Mouse (Mus musculus) embryonic facial prominence, embryonic 10.5 days (tissue): Measurements from ENCODE around the gene Lrrc27. TPM values are rescaled to one million over a fixed set of nuclear protein-coding genes. Genes with fewer than 3 reads are reported as not detected.

Experiments used
- DNase-seq: peaks from one replicate; pipeline ENCODE4 v3.0.0-alpha.2; 2017; ENCODE audit warnings: low spot score
- H3K27ac ChIP-seq: fragments of 300-500 bp; sonication (generic); replicated peaks from 2 replicates; pipeline ENCODE4 v1.5.1; 2016; ENCODE audit warnings: mild to moderate bottlenecking
- H3K27me3 ChIP-seq: fragments of 300-500 bp; sonication (generic); replicated peaks from 2 replicates; pipeline ENCODE4 v1.6.1; 2016; ENCODE audit warnings: low read depth, mild to moderate bottlenecking; ENCODE audit not compliant: poor library complexity, severe bottlenecking
- H3K36me3 ChIP-seq: fragments of 300-500 bp; sonication (generic); replicated peaks from 2 replicates; pipeline ENCODE4 v1.6.1; 2016; ENCODE audit warnings: mild to moderate bottlenecking, moderate library complexity
- H3K4me1 ChIP-seq: fragments of 300-500 bp; sonication (generic); 2 replicates; pipeline ENCODE4 v1.6.1; 2016
- H3K4me3 ChIP-seq: fragments of 300-500 bp; sonication (generic); 2 replicates; pipeline ENCODE4 v1.5.1; 2016; ENCODE audit warnings: mild to moderate bottlenecking, moderate library complexity
- H3K9me3 ChIP-seq: fragments of 300-500 bp; sonication (generic); 2 replicates; pipeline ENCODE4 v1.6.1; 2016; ENCODE audit warnings: mild to moderate bottlenecking
- WGBS: fragments of 180-500 bp; shearing (Covaris S2); methylation state at CpG from one replicate; pipeline ENCODE4 v1.1.7; 2016; 5-methylcytosine and 5-hydroxymethylcytosine counted together
- polyA plus RNA-seq: library from polyadenylated mRNA; unstranded; fragments of >200 nt; fragmentation: Nextera tagmentation; extraction: Ambion mirVana; gene quantifications from 2 replicates; pipeline ENCODE4 v1.2.1, GENCODE M21; 2016

The Lrrc27 gene
- polyA plus RNA-seq, result 4.4 and 4.6 TPM in 2 replicates

GRCm38 (mm10) chr7:139212754-139213745, at the start of gene Lrrc27, which contains the start of gene Stk32c:
Gene Lrrc27, plus strand, starts transcription at chr7:139212988.
Gene Stk32c, minus strand, starts transcription at chr7:139213307.
- H3K27ac ChIP-seq, result peak within 1 kb of the TSS; percentile 97
- WGBS, result 3% methylated on average over 53 of the region's 53 CpGs
- DNase-seq, result peak; percentile 99
- no peaks in the 10 kb centered on the region for H3K9me3 ChIP-seq
- H3K36me3 ChIP-seq, result no peaks in the 10 kb centered on the region
- peaks cover 26% of the 10 kb centered on the region for H3K4me1 ChIP-seq
- H3K27me3 ChIP-seq, result no peaks in the 10 kb centered on the region
- H3K4me3 ChIP-seq, result peak within 1 kb of the TSS; percentile 72

DNA sequence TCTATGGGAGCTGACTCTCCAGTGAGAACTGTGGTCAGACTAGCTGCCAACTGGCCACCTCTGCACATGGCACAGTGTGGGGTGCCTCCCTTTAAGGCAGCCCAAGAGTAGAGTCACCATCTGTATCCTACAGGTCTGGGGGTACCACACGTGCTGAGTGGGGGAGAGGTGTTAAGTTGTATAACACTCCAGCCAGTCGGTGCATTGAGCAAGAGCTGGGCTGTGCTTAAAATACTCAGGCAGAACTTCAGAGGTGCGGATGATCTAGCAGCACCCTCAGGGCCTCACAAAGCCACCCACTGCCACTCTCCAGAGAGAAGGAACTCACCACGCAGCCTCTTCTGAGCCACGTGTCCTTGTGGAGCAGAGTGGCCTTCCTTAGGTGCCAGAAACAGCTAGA, 48.4 kb upstream of the Lrrc27 start:
- WGBS, result 77% methylated on average over 5 of the region's 5 CpGs
- H3K4me1 ChIP-seq, result no peaks in the 10 kb centered on the region
- DNase-seq, result no peak
- no peaks in the 10 kb centered on the region for H3K27me3 ChIP-seq
- no peak overlapping the region for H3K4me3 ChIP-seq
- H3K9me3 ChIP-seq, result peaks cover 12% of the 10 kb centered on the region; the same call in 1 of the 2 replicates
- no peak overlapping the region for H3K27ac ChIP-seq
- no peaks in the 10 kb centered on the region for H3K36me3 ChIP-seq

DNA sequence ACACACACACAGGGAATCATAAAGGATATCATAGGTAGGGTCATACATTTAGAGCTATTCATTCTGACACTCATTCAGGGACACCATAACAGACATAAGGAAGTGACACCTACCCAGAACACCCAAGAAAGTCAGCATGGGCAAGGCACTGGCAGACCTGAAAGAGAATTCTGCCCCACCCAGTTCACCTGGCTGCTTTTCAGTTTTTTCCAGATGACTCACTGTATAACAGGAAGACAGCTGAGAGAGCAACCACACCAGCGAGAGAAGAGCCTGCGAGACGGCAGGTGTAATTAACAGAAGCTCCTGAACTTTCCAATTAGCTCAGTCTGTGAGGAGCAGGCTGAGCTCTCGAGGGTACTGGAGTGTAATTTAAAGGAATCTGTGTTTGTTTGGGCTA, 43.6 kb upstream of the Lrrc27 start:
- DNase-seq, result no peak
- no peaks in the 10 kb centered on the region for H3K4me1 ChIP-seq
- peaks cover 12% of the 10 kb centered on the region; the same call in 1 of the 2 replicates for H3K9me3 ChIP-seq
- H3K27ac ChIP-seq, result no peak overlapping the region
- H3K27me3 ChIP-seq, result no peaks in the 10 kb centered on the region
- no peaks in the 10 kb centered on the region for H3K36me3 ChIP-seq
- WGBS, result 72% methylated on average over 4 of the region's 4 CpGs
- no peak overlapping the region for H3K4me3 ChIP-seq

GRCm38 (mm10) chr7:139179299-139179698, 33.5 kb upstream of the Lrrc27 start:
- H3K4me3 ChIP-seq, result no peak overlapping the region
- 86% methylated on average over 5 of the region's 5 CpGs for WGBS
- no peaks in the 10 kb centered on the region for H3K27me3 ChIP-seq

GRCm38 (mm10) chr7:139180058-139180457, 32.7 kb upstream of the Lrrc27 start:
- peaks cover 6% of the 10 kb centered on the region for H3K27me3 ChIP-seq
- WGBS, result 90% methylated on average over 3 of the region's 3 CpGs
- no peaks in the 10 kb centered on the region for H3K4me1 ChIP-seq
- no peaks in the 10 kb centered on the region for H3K36me3 ChIP-seq
- H3K27ac ChIP-seq, result no peak overlapping the region
- no peaks in the 10 kb centered on the region for H3K9me3 ChIP-seq
- H3K4me3 ChIP-seq, result no peak overlapping the region
- no peak for DNase-seq

More at GRCm38 (mm10) chr7:139179299-139179698, 33.5 kb upstream of the Lrrc27 start:
- no peak for DNase-seq
- no peaks in the 10 kb centered on the region for H3K36me3 ChIP-seq
- H3K9me3 ChIP-seq, result no peaks in the 10 kb centered on the region
- H3K27ac ChIP-seq, result no peak overlapping the region
- H3K4me1 ChIP-seq, result no peaks in the 10 kb centered on the region

- peaks cover 12% of the 10 kb centered on the region for H3K4me1 ChIP-seq
- H3K36me3 ChIP-seq, result no peaks in the 10 kb centered on the region
- peaks cover 50% of the 10 kb centered on the region for H3K27me3 ChIP-seq
- peaks cover 4% of the 10 kb centered on the region for H3K9me3 ChIP-seq
- no peak overlapping the region for H3K27ac ChIP-seq
- no peak for DNase-seq
- no peak overlapping the region for H3K4me3 ChIP-seq
- whole genome bisulfite sequencing, result 80% methylated on average over 4 of the region's 4 CpGs
Measured at GRCm38 (mm10) chr7:139184396-139184795, 28.4 kb upstream of the Lrrc27 start.

DNA sequence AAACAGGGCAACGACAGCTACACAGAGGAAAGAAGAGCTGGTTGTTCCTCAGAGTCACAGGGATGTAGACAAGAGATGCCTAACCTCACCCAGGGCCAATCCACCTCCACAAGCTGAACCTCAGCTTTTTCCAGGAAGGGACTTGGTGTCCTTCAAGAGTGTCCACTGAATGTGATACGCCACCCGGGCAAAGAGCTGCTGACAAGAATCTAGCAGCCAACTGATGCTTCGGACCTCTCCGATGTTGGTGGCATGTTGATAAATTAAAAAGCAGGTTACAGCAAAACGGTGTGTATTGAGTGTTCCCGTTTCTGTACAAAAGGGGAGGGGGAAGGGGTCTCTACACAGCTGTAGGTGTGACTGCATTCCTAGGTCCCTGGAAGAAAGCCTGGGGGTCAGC, 27.9 kb upstream of the Lrrc27 start:
- WGBS, result 83% methylated on average over 7 of the region's 7 CpGs
- no peak for DNase-seq

DNA sequence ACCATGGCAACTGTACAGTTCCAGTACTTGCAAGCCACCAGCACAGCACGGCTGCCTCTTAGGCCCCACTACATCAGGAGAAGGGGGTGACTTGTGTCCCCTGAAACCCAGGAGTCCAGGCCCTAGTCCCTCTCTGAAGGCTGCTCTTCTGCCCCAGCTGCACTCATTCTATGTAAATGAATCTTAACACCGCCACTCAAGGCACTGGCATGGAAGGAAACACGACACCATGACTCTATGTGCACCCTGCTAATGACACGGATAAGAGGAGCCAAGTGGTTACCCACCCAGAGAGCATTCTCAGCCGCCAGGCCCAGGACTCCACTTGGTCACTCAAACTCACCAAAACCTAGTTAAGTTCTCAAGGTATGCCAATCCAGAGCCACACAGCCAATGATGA, 26.8 kb upstream of the Lrrc27 start:
- 58% methylated on average over 5 of the region's 5 CpGs for WGBS
- H3K27me3 ChIP-seq, result peaks cover 65% of the 10 kb centered on the region

More for the DNA sequence above, 27.9 kb upstream of the Lrrc27 start:
- H3K27ac ChIP-seq, result no peak overlapping the region
- H3K9me3 ChIP-seq, result peaks cover 7% of the 10 kb centered on the region
- peaks cover 12% of the 10 kb centered on the region for H3K4me1 ChIP-seq
- peaks cover 54% of the 10 kb centered on the region for H3K27me3 ChIP-seq
- no peaks in the 10 kb centered on the region for H3K36me3 ChIP-seq
- no peak overlapping the region for H3K4me3 ChIP-seq

DNA sequence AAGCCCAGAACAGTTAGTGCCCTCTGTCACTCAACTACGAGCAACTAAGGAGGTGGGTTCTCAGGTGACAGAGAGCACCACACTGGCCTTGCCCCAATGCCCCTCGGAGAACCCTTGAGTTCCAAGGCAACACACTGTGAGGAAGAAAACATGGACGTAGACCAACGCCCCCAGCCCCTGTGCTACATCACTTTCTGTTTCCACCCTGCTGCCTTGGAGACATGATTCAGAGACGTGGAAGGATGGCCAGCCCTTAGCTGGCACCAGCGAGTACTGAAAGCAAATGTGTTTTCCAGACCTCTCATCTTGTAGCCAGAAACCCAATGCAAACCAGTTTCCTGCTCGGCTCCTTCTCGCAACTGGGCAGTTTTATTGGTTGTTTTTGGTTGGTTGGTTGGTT, 26.4 kb upstream of the Lrrc27 start:
- 79% methylated on average over 8 of the region's 8 CpGs for WGBS
- DNase-seq, result no peak
- H3K9me3 ChIP-seq, result peaks cover 10% of the 10 kb centered on the region
- H3K27me3 ChIP-seq, result peaks cover 69% of the 10 kb centered on the region
- no peaks in the 10 kb centered on the region for H3K36me3 ChIP-seq
- H3K27ac ChIP-seq, result no peak overlapping the region
- H3K4me3 ChIP-seq, result no peak overlapping the region
- peaks cover 12% of the 10 kb centered on the region for H3K4me1 ChIP-seq

More for the DNA sequence above, 26.8 kb upstream of the Lrrc27 start:
- Histone ChIP-seq H3K4me3 (no peak overlapping the region), H3K27ac (no peak overlapping the region), H3K4me1 (peaks cover 12% of the 10 kb centered on the region), H3K9me3 (peaks cover 10% of the 10 kb centered on the region), H3K36me3 (no peaks in the 10 kb centered on the region)
- no peak for DNase-seq

GRCm38 (mm10) chr7:139187277-139187676, 25.5 kb upstream of the Lrrc27 start:
- 33% methylated on average over 7 of the region's 7 CpGs for WGBS
- Histone ChIP-seq H3K4me3 (peak overlapping the region; percentile 77), H3K9me3 (peaks cover 10% of the 10 kb centered on the region), H3K27me3 (peaks cover 72% of the 10 kb centered on the region), H3K4me1 (peaks cover 12% of the 10 kb centered on the region), H3K27ac (no peak overlapping the region), H3K36me3 (no peaks in the 10 kb centered on the region)
- peak; percentile 16 for DNase-seq

DNA sequence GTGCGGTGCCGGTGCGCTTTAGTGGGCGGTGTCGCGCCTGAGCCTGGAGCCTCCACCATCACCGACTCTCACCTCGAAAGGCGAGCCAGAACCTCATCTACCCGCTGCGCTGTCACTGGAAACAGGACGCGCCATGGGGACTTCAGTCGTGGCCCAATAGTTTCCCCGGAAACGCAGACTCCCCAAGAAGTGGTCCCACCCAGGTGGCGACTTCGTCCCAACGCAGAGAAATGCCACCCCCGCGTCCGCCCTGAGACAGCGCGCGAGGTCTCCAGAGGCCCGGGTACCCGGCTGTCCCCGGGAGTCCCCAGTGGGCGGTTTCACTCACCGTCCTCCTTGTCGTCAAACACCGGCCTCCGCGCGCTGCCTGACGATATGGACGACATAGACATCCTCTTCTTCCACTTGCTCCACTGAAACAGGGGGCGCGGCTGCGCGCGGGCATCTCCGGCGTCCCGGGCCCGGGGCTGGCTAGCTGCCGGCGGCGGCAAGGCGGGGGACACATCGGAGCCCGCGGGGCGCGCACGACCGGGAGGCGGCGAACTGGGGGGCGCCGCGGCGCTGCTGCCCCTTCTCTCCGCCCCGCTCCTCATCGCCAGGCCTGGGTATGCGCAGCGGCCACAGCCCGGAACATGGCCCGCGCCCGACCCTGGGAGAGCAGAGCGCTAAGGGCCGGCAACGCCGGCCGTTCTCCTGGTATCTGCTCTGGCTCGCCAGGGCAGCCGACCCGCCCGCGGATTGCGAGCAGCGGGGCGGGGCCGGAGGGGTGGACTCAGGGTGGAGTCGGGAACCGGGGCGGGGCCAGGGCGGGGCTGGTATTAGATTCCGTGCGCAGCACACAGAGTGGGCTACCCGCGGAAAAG, 24.8 kb upstream of the Lrrc27 start:
- Histone ChIP-seq H3K36me3 (no peaks in the 10 kb centered on the region), H3K9me3 (peaks cover 10% of the 10 kb centered on the region), H3K4me1 (peaks cover 12% of the 10 kb centered on the region), H3K27ac (peak overlapping the region; percentile 72), H3K27me3 (peaks cover 72% of the 10 kb centered on the region), H3K4me3 (peak overlapping the region; percentile 77)
- peak; percentile 93 for DNase-seq
- under 1% methylated on average over 94 of the region's 94 CpGs for WGBS

DNA sequence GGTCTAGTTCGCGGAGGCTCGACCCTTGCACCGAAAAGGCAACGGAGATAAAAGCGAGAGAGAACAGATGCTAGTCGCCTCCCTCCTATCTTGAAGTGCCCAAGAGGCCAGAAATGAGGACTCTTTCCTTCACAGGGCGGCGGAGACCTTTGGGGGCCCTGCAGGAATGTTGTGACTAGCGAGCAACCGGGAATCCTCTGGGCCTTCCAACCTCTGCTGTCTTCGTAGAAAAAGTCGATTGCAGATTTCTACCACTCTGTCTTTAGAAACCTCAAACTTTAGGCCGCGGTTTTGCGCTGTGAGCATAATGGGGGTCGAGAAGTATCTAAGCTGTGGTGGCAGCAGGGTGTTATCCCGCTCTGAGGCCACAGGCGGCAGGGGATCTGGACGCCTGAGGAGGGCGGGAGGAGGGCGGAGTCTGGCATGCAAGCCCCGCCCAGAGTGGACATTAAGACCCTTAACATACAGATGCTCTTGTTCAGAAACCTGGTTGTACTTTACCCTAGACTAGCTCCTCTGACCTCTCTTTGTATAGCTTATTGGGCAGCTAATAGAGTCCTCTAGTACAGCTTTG, 24.1 kb upstream of the Lrrc27 start:
- H3K27me3 ChIP-seq, result peaks cover 72% of the 10 kb centered on the region
- H3K27ac ChIP-seq, result peak overlapping the region; percentile 72; the same call in 1 of the 2 replicates
- WGBS, result 2% methylated on average over 23 of the region's 23 CpGs
- H3K36me3 ChIP-seq, result no peaks in the 10 kb centered on the region
- peaks cover 10% of the 10 kb centered on the region for H3K9me3 ChIP-seq
- peak; percentile 77 for DNase-seq
- H3K4me3 ChIP-seq, result peak overlapping the region; percentile 77
- H3K4me1 ChIP-seq, result peaks cover 12% of the 10 kb centered on the region
